Mouse (Mus musculus) G1E (cell line): ENCODE data around the gene Cdh13.

ENCODE experiments used
- CTCF ChIP-seq: IDR thresholded peaks from 2 replicates; pipeline ENCODE4 v1.5.1; 2012; ENCODE audit warnings: low read depth, low read length, inconsistent platforms, mixed read lengths
- GATA1 ChIP-seq: IDR thresholded peaks from 2 replicates; pipeline ENCODE4 v1.6.1; 2012; ENCODE audit warnings: borderline replicate concordance, low read length, inconsistent platforms, mixed read lengths

GRCm38 (mm10) chr8:118662001-118662829 lies 378.7 kb downstream of the Cdh13 start:
- TF ChIP-seq GATA1 (no peak), CTCF (no peak)
